Mouse (Mus musculus): ENCODE results near the gene Uxs1. TPM values are rescaled to one million over a fixed set of nuclear protein-coding genes. Genes with fewer than 3 reads are reported as not detected.

Gene Uxs1
- 28.4 and 32.9 TPM in 2 replicates for polyA plus RNA-seq (2012; rRNA removed)

GRCm38 (mm10) chr1:43827763-43828194, at the start of gene Uxs1:
Gene Uxs1, minus strand, starts transcription at chr1:43827800.

GRCm38 (mm10) chr1:43730491-43730924, 97.1 kb downstream of the Uxs1 start, which contains the start of gene 1500015O10Rik:
Gene 1500015O10Rik, plus strand, starts transcription at chr1:43730602.

Other genes starting within 250 kb of the Uxs1 start
- gene 1500015O10Rik, start 97.2 kb downstream of the Uxs1 start, polyA plus RNA-seq (2012; rRNA removed), result 7.1 and 18.1 TPM in 2 replicates
- 26.6 and 27.3 TPM in 2 replicates for gene Tpp2, start 105.8 kb upstream of the Uxs1 start, polyA plus RNA-seq (2012; rRNA removed)
- 2.5 and 2.7 TPM in 2 replicates for gene Mettl21c, start 192.2 kb upstream of the Uxs1 start, polyA plus RNA-seq (2012; rRNA removed)
- gene Gm8251, start 234.1 kb upstream of the Uxs1 start, polyA plus RNA-seq (2012; rRNA removed), result 0.04 and 0.07 TPM in 2 replicates

All from central nervous system, embryonic 18 days (tissue).